Comparison of ENCODE assay signal across 24 mouse cellular contexts in genomic region chr15:26958980-26959379, GRCm38 (mm10).
"Had no signal": no experiment of that assay in that cellular context is flagged by ENCODE, and none has a peak within 500 bp of the region (broad histone marks: within the 10 kb centered on the region; RNA-seq: fewer than 3 reads in every experiment).

No protein-coding gene starts in this region.

- H3K27me3 ChIP-seq: limb, embryonic 12.5 days; limb, embryonic 13.5 days; limb, embryonic 15.5 days; liver, embryonic 12.5 days; liver, embryonic 13.5 days; liver, embryonic 15.5 days; lung, embryonic 15.5 days; megakaryocyte, embryonic 14.5 days; midbrain, embryonic 12.5 days; midbrain, embryonic 13.5 days; midbrain, embryonic 15.5 days had no signal

- DNase-seq: left cerebral cortex, postnatal 4 days; liver; liver, embryonic 13.5 days; liver, postnatal 0 days; lung, adult 18-20 months; lung, adult 2 months; lung, embryonic 14.5 days; lung, postnatal 10 days; lung, postnatal 14 days; lung, postnatal 36 days; lung, postnatal 4 days; midbrain, embryonic 14.5 days had no signal

- ATAC-seq: liver, embryonic 12.5 days; liver, postnatal 0 days; lung, postnatal 0 days; midbrain, embryonic 13.5 days; midbrain, embryonic 15.5 days; midbrain, embryonic 16.5 days had no signal
